Mouse (Mus musculus) hindbrain, embryonic 14.5 days (tissue): ENCODE results near the gene Kctd21. TPM values are rescaled to one million over a fixed set of nuclear protein-coding genes. Genes with fewer than 3 reads are reported as not detected.

Experiments used
- ATAC-seq: fragments of 200-750 bp; cut with Nextera tagmentation; 2 replicates; pipeline ENCODE4 v1.8.0; 2017; ENCODE audit warnings: moderate number of reproducible peaks, mild to moderate bottlenecking, moderate TSS enrichment, moderate library complexity; ENCODE audit not compliant: low FRiP score
- DNase-seq: peaks from one replicate; pipeline ENCODE4 v3.0.0-alpha.2; 2015; ENCODE audit warnings: low spot score
- H3K27ac ChIP-seq: fragments of 300-500 bp; sonication (generic); 2 replicates; pipeline ENCODE4 v1.5.1; 2014; ENCODE audit warnings: mild to moderate bottlenecking, moderate library complexity
- H3K27me3 ChIP-seq: fragments of 300-500 bp; sonication (generic); 2 replicates; pipeline ENCODE4 v1.6.1; 2014; ENCODE audit warnings: mild to moderate bottlenecking, low read length, mixed read lengths; ENCODE audit not compliant: control insufficient read depth, insufficient read depth
- H3K36me3 ChIP-seq: fragments of 300-500 bp; sonication (generic); replicated peaks from 2 replicates; pipeline ENCODE4 v1.6.1; 2014; ENCODE audit not compliant: control insufficient read depth, insufficient read depth
- H3K4me1 ChIP-seq: fragments of 300-500 bp; sonication (generic); replicated peaks from 2 replicates; pipeline ENCODE4 v1.6.1; 2014; ENCODE audit warnings: antibody characterized with exemption, low read length, mixed read lengths; ENCODE audit not compliant: control insufficient read depth, insufficient read depth
- H3K4me2 ChIP-seq: fragments of 300-500 bp; sonication (generic); replicated peaks from 2 replicates; pipeline ENCODE4 v1.6.1; 2014; ENCODE audit warnings: mild to moderate bottlenecking, moderate library complexity
- H3K4me3 ChIP-seq: fragments of 300-500 bp; sonication (generic); replicated peaks from 2 replicates; pipeline ENCODE4 v1.5.1; 2014; ENCODE audit warnings: mild to moderate bottlenecking, low read length
- H3K9ac ChIP-seq: fragments of 300-500 bp; sonication (generic); 2 replicates; pipeline ENCODE4 v1.6.1; 2014
- H3K9me3 ChIP-seq: fragments of 300-500 bp; sonication (generic); 2 replicates; pipeline ENCODE4 v1.6.1; 2016; ENCODE audit warnings: low read length; ENCODE audit not compliant: control insufficient read depth
- WGBS: fragments of 180-500 bp; shearing (Covaris S2); extraction: QIAGEN DNeasy Blood & Tissue Kit; methylation state at CpG from one replicate; pipeline ENCODE4 v1.1.7; 2014; 5-methylcytosine and 5-hydroxymethylcytosine counted together
- polyA plus RNA-seq: library from polyadenylated mRNA; unstranded; fragments of >200 nt; fragmentation: Nextera tagmentation; extraction: Ambion mirVana; gene quantifications from 2 replicates; pipeline ENCODE4 v1.2.1, GENCODE M21; 2014

Kctd21 gene
- polyA plus RNA-seq, 1 experiment from 2014 or later, result 7.1 TPM

DNA sequence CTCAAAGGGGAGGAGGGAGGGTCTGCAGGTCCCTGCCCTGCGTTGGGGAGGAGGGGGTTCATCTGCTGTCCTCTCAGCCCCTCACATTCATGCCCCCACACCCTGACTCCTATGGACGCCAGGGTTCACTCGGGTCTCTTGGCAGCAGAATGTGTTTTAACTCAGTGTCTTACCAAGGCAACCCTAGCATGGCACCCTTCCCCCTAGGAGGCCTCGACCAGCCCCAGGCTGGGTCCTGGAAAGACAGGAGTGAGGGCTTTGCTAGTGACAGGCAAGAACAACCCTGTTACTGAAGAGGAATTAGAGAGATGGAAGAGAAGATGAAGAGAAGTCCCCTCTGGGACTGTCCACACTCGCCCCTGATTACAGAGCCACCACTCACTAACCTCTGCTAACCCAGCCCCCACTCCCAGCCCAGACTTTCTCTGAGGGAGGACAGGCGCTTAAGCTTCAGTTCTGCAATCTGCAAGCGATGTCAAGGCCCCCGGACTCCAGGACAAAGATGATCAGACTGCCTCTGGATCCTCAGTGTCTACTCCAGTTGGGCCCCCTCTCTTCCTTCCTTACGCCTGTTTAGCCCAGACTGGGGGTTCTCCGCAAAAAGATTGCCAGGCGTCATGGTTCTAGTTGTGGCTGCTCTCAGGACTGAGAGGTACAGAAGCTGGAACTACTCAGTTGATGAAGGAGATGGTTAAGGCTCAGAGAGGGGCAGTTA lies 1.0 kb upstream of the Kctd21 start:
- 72% methylated on average over 11 of the region's 11 CpGs for WGBS
- H3K27me3 ChIP-seq, result peaks cover 15% of the 10 kb centered on the region
- ATAC-seq, result no peak

DNA sequence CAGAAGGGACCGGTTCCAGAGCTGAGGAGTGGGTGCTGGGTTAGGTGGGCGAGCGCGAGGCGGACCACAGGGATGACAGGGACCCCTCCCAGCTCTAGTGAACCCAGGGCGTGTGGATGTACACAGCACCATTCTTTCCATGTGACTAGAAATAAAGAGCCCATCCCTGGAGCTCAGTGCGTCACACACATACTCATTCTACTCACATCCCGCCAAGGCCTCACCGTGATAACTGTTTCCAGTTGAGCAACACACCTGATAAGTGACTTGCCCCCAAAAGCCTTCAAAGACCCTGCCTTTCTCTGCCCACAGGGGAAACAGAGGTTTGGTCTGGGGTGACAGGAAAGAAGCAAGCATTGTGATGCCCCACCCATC lies 527 bp downstream of the Kctd21 start:
- H3K27ac ChIP-seq, result peak overlapping the region; percentile 33
- ATAC-seq, result no peak; the same call in 1 of the 2 replicates
- under 1% methylated on average over 9 of the region's 9 CpGs for WGBS

More for the DNA sequence above, 1.0 kb upstream of the Kctd21 start:
- Histone ChIP-seq H3K4me3 (peak overlapping the region; percentile 54), H3K36me3 (no peaks in the 10 kb centered on the region), H3K27ac (no peak overlapping the region), H3K4me2 (peak overlapping the region; percentile 57), H3K9me3 (no peaks in the 10 kb centered on the region), H3K9ac (peak overlapping the region; percentile 59), H3K4me1 (peaks cover 19% of the 10 kb centered on the region)
- no peak for DNase-seq

DNA sequence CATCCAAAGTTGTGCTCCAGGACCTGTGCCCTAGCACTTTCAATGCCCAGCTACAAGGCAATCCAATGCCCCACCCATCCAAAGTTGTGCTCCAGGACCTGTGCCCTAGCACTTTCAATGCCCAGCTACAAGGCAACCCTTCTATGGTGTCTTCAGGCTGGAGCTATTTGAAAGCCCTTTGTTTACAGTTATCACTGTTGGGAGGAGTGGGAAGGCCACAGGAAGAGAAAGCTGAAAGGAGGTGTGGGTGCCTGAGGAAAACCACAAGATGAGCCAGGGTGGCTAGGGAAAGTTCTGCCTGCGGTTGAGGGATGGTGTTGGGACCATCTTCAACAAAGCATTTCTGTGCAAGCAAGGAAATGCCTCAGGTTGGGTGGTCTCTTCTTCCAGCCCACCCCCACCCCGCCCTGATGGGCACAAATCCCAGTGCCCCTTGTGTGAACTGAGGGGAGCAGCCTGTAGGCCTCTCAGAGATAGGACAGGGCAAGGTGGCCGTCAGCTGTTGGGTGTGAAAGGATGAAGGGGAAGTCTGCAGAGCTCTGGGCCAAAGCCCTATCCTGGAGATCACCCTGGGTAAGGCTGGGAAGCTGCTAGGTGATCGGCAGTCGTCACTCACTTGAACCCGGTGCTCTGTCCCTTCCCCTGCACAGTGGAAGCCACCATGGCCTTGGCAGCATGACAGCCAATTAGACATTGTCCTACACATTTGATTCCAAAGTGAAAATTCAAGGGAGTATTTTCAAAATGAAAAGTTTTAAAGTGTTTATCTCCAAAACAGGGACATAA lies 1.2 kb downstream of the Kctd21 start:
- Histone ChIP-seq H3K27me3 (no peaks in the 10 kb centered on the region), H3K9ac (peak overlapping the region; percentile 59), H3K4me3 (peak overlapping the region; percentile 54), H3K4me2 (peak overlapping the region; percentile 62), H3K9me3 (no peaks in the 10 kb centered on the region), H3K36me3 (no peaks in the 10 kb centered on the region), H3K4me1 (peaks cover 19% of the 10 kb centered on the region), H3K27ac (no peak overlapping the region)
- 81% methylated on average over 6 of the region's 6 CpGs for WGBS
- no peak for ATAC-seq
- DNase-seq, result no peak

More for the DNA sequence above, 527 bp downstream of the Kctd21 start:
- Histone ChIP-seq H3K9ac (peak overlapping the region; percentile 59), H3K4me2 (peak overlapping the region; percentile 62), H3K27me3 (no peaks in the 10 kb centered on the region), H3K4me3 (peak overlapping the region; percentile 54), H3K4me1 (peaks cover 19% of the 10 kb centered on the region), H3K36me3 (no peaks in the 10 kb centered on the region), H3K9me3 (no peaks in the 10 kb centered on the region)
- no peak for DNase-seq

DNA sequence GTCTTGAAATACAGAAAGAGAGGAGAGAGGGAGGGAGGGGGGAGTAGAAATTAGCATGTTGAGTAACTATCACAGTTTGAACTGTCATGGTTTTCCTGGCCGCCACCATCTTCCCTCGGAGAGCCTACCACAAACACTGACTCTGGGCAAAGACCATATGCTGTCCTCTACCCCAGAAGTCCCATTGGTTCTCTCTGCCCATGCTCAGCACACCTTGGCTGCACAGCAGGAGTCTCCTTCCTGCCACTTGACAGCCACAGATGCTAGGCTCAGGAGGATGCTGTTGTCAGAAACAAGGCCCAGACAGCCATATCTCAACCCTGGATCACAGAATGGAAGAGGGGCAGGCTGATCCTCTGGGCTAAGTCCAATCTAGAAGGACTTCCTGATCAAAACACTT lies 2.3 kb downstream of the Kctd21 start:
- no peaks in the 10 kb centered on the region for H3K27me3 ChIP-seq
- WGBS, result 93% methylated on average over 2 of the region's 2 CpGs
- no peak overlapping the region for H3K27ac ChIP-seq
- H3K9me3 ChIP-seq, result no peaks in the 10 kb centered on the region
- H3K4me2 ChIP-seq, result no peak overlapping the region
- H3K9ac ChIP-seq, result no peak overlapping the region
- peaks cover 19% of the 10 kb centered on the region for H3K4me1 ChIP-seq
- H3K36me3 ChIP-seq, result no peaks in the 10 kb centered on the region
- ATAC-seq, result no peak
- H3K4me3 ChIP-seq, result no peak overlapping the region
- no peak for DNase-seq

DNA sequence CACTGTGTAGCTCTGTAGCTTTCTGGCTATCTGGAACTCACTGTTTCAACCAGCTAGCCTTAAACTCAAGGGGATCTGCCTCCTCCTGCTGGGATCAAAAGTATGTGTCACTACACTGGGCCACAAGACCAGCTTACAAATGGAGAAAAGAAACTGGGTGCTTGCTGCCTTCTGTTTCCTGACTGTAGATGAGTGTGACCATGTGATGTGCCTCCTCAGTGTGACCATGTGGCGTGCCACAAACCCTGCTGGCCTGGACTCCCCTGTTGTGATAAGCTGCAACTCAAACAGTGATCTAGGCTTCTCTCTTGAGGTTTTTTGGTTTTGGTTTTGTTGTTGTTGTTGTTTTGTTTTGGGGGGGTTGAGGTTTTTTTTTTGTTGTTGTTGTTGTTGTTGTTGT lies 4.6 kb downstream of the Kctd21 start:
- no peaks in the 10 kb centered on the region for H3K36me3 ChIP-seq
- H3K9ac ChIP-seq, result no peak overlapping the region
- WGBS, result 84% methylated on average over 1 of the region's 1 CpGs
- no peak overlapping the region for H3K27ac ChIP-seq
- H3K4me1 ChIP-seq, result peaks cover 12% of the 10 kb centered on the region; the same call in 1 of the 2 replicates
- H3K4me3 ChIP-seq, result no peak overlapping the region
- DNase-seq (no peak), ATAC-seq (no peak)
- H3K9me3 ChIP-seq, result no peaks in the 10 kb centered on the region
- H3K4me2 ChIP-seq, result no peak overlapping the region
- no peaks in the 10 kb centered on the region for H3K27me3 ChIP-seq

DNA sequence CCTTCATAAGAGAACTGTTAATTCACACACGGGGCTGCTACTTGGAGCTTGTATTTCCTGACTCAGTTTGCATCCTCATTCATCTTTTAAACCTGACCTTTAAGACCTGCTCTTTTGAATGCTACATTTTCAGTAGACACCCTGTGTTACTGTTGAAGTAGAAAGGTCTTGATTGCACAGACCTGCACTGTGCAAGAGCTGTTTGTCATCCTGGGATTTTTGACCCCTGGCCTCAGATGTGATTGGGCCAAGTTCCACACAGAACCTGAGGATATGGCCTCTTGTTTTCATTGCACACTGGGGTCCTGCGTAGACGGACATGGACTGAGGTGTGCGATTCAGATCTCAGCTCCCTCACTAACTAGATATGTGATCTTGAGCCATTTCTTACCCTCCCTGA lies 6.5 kb downstream of the Kctd21 start:
- H3K9ac ChIP-seq, result no peak overlapping the region
- no peaks in the 10 kb centered on the region for H3K36me3 ChIP-seq
- H3K4me1 ChIP-seq, result peaks cover 1% of the 10 kb centered on the region; the same call in 1 of the 2 replicates
- H3K27me3 ChIP-seq, result no peaks in the 10 kb centered on the region
- WGBS, result 91% methylated on average over 4 of the region's 4 CpGs
- no peak overlapping the region for H3K4me2 ChIP-seq
- no peak overlapping the region for H3K27ac ChIP-seq
- no peak overlapping the region for H3K4me3 ChIP-seq
- no peaks in the 10 kb centered on the region for H3K9me3 ChIP-seq
- DNase-seq (no peak), ATAC-seq (no peak)

DNA sequence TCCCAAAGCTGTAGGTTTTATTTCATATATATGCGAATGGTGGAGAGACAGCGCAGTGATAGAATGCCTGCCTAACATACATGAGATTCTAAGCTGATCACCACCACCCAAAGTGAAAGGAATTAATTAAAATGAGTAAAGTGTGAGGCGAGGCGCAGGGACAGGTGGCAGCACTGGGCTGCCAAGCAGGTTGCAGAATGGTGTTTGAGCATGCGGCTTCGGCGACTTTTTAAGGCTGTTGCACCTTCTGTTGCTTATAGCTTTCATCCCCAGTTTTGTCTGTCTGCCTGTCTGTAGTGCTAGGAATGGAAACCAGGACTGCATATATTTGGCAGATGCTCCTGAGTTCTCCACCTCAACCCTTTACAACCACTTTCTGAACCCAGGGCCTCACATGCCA lies 7.5 kb downstream of the Kctd21 start:
- DNase-seq (no peak), ATAC-seq (no peak)
- WGBS, result 89% methylated on average over 7 of the region's 7 CpGs
- H3K9ac ChIP-seq, result no peak overlapping the region
- no peaks in the 10 kb centered on the region for H3K4me1 ChIP-seq
- H3K27ac ChIP-seq, result no peak overlapping the region
- H3K27me3 ChIP-seq, result no peaks in the 10 kb centered on the region
- H3K36me3 ChIP-seq, result no peaks in the 10 kb centered on the region
- no peaks in the 10 kb centered on the region for H3K9me3 ChIP-seq
- H3K4me2 ChIP-seq, result no peak overlapping the region
- H3K4me3 ChIP-seq, result no peak overlapping the region

DNA sequence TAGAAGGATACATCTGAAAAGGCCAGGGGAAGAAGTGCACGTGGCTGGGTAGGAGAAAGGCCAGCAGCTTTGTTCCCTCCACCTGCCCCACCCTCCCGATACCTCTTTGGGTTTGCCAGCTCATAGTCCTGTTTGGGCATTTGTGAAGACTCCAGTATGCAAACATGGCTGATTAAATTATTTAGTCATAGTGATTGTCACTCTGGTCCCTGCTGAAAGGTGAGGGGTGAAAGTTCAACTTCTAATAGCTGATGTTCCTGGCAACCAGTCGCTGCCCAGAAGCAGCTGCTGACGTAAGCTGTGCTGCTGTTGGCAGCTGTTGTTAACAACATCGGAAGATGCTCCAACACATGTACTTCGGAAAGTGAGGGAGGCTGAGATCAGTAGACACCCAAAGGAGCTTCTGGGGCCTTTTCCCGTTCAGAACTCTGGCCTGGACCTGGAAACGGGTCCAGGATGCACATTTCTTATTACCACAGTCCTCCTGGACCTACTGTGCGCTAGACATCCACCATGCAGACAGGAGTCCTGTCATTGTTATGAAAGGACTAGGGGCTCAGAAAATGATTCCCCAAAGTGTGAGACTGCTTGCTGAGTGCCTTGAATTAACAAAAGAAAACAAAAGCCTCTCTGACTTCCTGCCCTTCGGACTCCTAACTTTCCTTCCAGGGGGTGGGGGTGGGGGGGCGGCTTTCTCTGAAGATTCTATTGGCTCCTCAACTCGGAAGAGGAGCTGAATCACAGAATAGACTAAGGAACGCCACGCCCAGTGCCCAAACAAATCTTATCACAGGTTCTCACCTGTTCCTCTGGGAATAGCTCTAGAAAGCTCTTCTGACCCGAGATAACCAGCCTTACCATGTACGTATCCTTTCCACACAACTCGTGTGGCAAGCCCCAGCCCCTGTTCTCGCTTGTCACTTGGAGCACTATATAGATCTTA lies 9.1 kb downstream of the Kctd21 start:
- DNase-seq, result no peak
- 62% methylated on average over 18 of the region's 18 CpGs for WGBS
- no peaks in the 10 kb centered on the region for H3K27me3 ChIP-seq
- no peaks in the 10 kb centered on the region for H3K9me3 ChIP-seq
- H3K4me3 ChIP-seq, result no peak overlapping the region
- H3K4me2 ChIP-seq, result no peak overlapping the region
- H3K9ac ChIP-seq, result no peak overlapping the region
- no peak for ATAC-seq
- H3K36me3 ChIP-seq, result no peaks in the 10 kb centered on the region
- H3K27ac ChIP-seq, result no peak overlapping the region
- H3K4me1 ChIP-seq, result 0 out of 2 replicates have a peak, but pooled peaks cover 4% of the 10 kb centered on the region

DNA sequence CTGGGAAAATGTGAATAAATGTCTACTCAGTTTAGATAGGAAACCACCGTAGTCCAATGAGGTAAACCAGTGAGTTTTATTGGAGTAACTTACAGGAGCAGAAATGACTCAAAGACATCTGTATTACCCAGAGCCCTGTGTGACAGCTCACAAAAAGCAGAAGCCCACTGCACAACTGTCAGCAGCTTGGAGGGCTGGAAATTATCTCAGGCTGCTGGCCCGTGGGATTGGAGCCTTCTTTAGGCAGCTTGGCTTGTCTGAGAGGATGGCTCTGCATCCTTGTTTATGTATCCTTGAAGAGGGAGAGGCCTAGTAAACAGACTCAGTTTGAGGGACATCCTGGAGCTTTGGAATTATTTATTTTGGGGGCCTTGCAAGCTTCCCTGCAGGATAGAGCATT lies 10.8 kb downstream of the Kctd21 start:
- Histone ChIP-seq H3K9me3 (no peaks in the 10 kb centered on the region), H3K4me1 (0 out of 2 replicates have a peak, but pooled peaks cover 4% of the 10 kb centered on the region), H3K9ac (no peak overlapping the region), H3K4me2 (no peak overlapping the region), H3K36me3 (0 out of 2 replicates have a peak, but pooled peaks cover 5% of the 10 kb centered on the region), H3K27me3 (no peaks in the 10 kb centered on the region), H3K4me3 (no peak overlapping the region), H3K27ac (no peak overlapping the region)
- ATAC-seq (no peak), DNase-seq (no peak)
- WGBS, result 91% methylated on average over 2 of the region's 2 CpGs
